Mouse (Mus musculus): ENCODE data around the gene Scn5a. TPM values are rescaled to one million over a fixed set of nuclear protein-coding genes. Genes with fewer than 3 reads are reported as not detected.

Scn5a gene
- total RNA-seq, 1 experiment from 2014 or later = not detected

DNA sequence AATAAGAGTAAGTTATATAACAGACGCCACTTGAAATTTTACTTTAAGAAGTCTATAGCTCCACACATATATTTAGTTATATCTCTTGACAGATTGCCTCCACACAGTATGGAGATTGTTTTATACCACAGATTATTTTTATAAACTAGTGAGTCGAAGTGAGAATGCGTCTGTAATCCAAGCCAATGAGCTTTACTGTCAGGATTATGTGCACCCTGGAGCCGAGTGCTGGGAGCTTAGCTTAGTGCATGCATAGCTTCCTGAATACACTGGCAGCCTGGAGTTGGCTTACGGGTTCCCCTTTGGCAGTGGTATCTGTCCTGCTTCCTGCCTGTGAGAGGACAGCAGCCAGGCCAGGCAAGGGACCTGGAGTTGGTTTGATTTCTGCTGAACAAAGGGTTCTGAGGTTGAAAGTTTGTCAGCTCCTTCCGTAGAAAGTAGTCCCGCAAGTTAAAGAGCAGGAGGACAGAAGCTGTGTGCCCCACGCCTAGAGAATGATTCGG lies 140.3 kb downstream of the Scn5a start:
- ATAC-seq (replicated peaks in 1 of 2; ENCODE audit: insufficient read depth in 1 of 2, low FRiP score in 2 of 2, low TSS enrichment in 1 of 2, low read depth in 1 of 2, poor library complexity in 2 of 2, severe bottlenecking in 2 of 2) = no peak

DNA sequence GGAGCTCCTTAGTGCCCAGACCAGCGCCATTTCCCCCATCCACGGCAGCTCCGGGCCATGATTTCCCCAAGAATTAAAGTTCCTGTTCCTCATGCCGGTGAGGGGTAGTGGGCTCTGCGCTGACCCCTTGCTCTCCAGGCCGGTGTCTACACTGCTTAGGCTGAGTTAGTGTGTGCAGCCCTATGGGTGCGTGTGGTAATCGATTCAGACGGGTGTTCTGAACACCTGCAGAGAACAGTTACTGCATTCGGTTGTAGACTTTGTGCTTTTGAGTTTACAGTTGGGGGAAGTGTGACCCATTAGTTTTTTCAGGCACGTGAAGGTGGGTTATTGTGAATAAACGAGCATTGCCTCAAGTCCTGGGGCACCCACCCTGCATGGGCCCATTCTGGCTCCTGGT lies 140.8 kb downstream of the Scn5a start:
- ATAC-seq (replicated peaks in 1 of 2; ENCODE audit: insufficient read depth in 1 of 2, low FRiP score in 2 of 2, low TSS enrichment in 1 of 2, low read depth in 1 of 2, poor library complexity in 2 of 2, severe bottlenecking in 2 of 2) = no peak

DNA sequence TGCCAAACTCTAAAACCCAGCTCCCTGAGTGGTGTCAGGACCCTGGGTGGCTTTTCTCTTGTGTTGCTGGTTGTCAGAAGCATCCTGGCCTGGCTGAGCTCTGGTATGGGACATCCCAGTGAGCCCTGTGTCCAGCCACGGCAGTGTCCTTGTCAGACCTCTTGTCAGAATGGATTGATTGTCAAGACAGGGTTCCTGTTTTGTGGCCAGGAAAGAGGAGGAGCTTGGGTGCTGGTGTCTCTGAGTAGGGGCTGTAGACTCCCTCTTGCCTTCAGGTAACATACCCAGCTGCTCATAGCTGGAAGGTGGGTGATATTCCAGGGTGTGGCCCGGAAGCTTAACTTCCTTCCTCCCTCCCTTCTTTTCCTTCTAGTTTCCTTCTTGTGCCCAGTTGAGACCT lies 143.0 kb downstream of the Scn5a start:
- ATAC-seq (replicated peaks in 1 of 2; ENCODE audit: insufficient read depth in 1 of 2, low FRiP score in 2 of 2, low TSS enrichment in 1 of 2, low read depth in 1 of 2, poor library complexity in 2 of 2, severe bottlenecking in 2 of 2) = no peak; a peak in 1 of 4 replicates

Other genes starting within 250 kb of the Scn5a start
- 16.2 and 25.8 TPM in 2 replicates for gene Acaa1a, start 239.3 kb downstream of the Scn5a start, total RNA-seq (2017)
- gene Myd88, start 237.6 kb downstream of the Scn5a start, total RNA-seq (2017) = 26.9 and 29.1 TPM in 2 replicates
- 1.8 and 2.3 TPM in 2 replicates for gene Xylb, start 221.6 kb downstream of the Scn5a start, total RNA-seq (2017)
- gene Slc22a14, start 213.5 kb downstream of the Scn5a start, total RNA-seq (2017) = not detected in 2 replicates
- 1.2 and 8.4 TPM in 2 replicates for gene Acvr2b, start 176.9 kb downstream of the Scn5a start, total RNA-seq (2017)
- 3.6 and 5.6 TPM in 2 replicates for gene Exog, start 134.1 kb downstream of the Scn5a start, total RNA-seq (2017)
- not detected in 2 replicates for gene Scn10a, start 140.3 kb upstream of the Scn5a start, total RNA-seq (2017)
- 0.25 and 0.50 TPM in 2 replicates for gene Scn11a, start 246.4 kb upstream of the Scn5a start, total RNA-seq (2017)

Data from hematopoietic stem cell, adult 5-6 weeks (primary cell).